Mouse (Mus musculus): ENCODE data around the gene Tmem229b. TPM values are rescaled to one million over a fixed set of nuclear protein-coding genes. Genes with fewer than 3 reads are reported as not detected.
"Not testable (repeated sequence)": the region's sequence is repeated elsewhere in the genome, so short reads cannot be mapped to it uniquely, and the experiment has no call there.

The Tmem229b gene
- polyA plus RNA-seq, 1 experiment, result 0.59 TPM

DNA sequence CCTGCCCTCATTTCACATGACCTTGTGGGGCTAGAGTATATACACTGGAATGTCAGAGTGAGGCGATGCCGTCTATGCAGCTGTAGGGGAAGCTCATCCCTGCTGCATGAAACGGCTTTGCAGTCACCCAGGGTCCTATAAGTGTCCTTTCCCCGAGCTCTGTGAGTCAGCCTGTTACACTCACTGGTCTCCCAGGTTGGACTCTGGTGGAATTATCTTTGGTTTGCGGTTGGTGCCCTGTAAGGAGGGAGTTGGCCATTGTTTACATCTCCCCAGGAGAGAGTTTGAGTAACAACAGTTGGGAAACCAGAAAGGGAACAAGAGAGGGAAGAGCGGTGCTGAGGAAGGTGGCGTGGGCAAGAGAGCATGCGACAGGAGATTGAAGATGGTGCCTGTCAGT lies 32.3 kb upstream of the Tmem229b start:
- TF ChIP-seq MYOD1 (IDR thresholded peaks at IDR 0.05; ENCODE audit: control insufficient read depth, insufficient read length, low read depth) (no peak), MAX (IDR thresholded peaks at IDR 0.05) (no peak), USF1 (IDR thresholded peaks at IDR 0.05; ENCODE audit: low read depth) (no peak)
- Histone ChIP-seq H3K79me2 (ENCODE audit: control insufficient read depth, insufficient read depth) (no peaks in the 10 kb centered on the region), H3K36me3 (ENCODE audit: control insufficient read depth, insufficient read depth) (no peaks in the 10 kb centered on the region), H3K27me3 (ENCODE audit: control insufficient read depth, insufficient read depth, insufficient read length) (no peaks in the 10 kb centered on the region), H3ac (ENCODE audit: control insufficient read depth, insufficient read length, low read depth) (no peak overlapping the region), H3K4me3 (ENCODE audit: insufficient read depth, poor library complexity, severe bottlenecking) (no peak overlapping the region), H3K79me3 (ENCODE audit: low read depth) (no peaks in the 10 kb centered on the region)

DNA sequence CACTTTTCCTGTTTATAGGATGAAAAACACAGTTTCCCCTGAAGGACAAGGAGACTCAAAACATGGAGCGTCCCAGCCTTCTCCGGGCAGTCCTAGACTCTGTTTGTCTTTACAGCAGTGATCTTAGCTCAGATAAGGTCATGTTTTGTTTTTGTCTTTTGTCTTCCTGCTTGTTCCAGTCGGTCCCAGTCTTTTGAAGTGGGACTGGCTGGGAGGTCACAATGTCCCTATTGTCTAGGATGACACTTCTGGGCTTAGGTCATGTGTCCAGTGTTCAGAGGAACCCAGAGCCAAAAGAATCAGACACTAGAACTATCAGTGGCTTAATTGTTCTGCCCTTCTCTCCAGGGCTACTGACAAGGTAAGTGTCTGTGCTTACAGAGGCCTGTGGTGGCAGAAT lies 27.9 kb upstream of the Tmem229b start:
- Histone ChIP-seq H3ac (ENCODE audit: control insufficient read depth, insufficient read length, low read depth) (no peak overlapping the region), H3K79me3 (ENCODE audit: low read depth) (no peaks in the 10 kb centered on the region), H3K36me3 (ENCODE audit: control insufficient read depth, insufficient read depth) (no peaks in the 10 kb centered on the region), H3K27me3 (ENCODE audit: control insufficient read depth, insufficient read depth, insufficient read length) (no peaks in the 10 kb centered on the region), H3K4me3 (ENCODE audit: insufficient read depth, poor library complexity, severe bottlenecking) (no peak overlapping the region), H3K79me2 (ENCODE audit: control insufficient read depth, insufficient read depth) (no peaks in the 10 kb centered on the region)
- no peak for TF ChIP-seq MYOG (IDR thresholded peaks at IDR 0.05; ENCODE audit: control insufficient read depth, extremely low read depth, insufficient read length)

DNA sequence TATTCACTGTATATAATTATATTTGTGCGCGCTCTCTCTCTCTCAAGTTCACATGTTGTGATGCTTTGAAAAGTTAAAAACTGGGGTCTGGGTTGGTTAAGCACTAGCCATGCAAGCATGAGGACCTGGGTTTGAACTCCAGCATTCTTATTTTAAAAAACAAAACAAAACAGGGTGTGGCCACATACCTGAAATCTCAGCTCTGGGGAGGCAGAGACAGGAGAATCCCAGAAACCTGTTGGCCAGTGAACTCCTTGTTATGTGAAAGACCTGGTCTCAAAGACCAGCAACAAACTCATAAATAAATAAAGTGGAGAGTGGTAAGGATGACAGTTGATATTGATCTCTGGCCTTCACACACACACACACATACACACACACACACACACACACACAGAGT lies 26.9 kb upstream of the Tmem229b start:
- H3K79me2 ChIP-seq (ENCODE audit: control insufficient read depth, insufficient read depth), result no peaks in the 10 kb centered on the region

DNA sequence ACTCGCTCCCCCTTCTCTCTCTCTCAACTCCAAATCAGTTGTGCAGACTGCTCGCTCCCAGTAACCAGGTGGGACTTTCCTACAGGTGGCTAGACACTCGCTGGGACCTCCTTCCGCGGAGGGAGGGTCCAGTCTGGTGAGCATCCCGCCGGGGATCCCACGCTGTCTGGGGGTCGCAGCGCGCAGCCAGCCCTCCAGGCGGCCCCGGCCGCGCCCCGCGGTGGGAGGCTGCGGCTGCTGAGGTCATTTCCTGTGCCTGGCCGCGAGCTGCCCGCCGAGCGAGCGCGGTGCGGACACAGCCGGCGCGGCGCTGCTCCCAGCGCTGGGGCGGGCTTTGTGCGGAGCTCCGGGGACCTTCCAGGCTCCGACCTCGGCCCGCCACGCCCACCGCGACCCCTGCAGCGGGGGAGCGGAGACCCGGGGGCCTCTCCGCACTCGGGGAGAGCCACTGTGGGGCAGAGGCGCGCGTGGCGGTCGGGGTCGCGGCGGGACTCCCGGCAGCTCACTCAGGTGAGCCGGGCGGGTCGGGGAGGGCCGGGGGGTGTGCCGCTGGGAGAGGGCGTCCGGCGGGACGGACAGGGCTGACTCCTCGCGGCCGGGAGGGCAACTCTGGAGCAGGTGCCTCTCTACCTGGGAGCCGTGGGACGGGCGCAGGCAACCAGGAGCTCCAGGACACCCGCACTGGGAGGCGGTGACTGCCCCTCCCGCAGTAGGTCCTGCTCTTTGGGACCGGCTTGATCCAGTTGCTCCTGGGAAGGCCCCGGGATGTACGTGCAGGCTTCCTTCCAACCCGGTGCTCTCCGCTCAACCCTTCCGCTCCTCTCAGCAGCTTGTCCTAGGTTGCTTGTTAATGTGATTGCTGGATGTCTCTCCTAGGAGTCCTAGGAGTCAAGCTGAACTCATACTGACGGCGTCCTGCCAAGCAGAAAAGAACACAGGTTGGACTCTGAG lies 21.8 kb upstream of the Tmem229b start, which contains the start of gene Plekhh1:
Gene Plekhh1 (plus strand): TSS at position 253 of the 951 bp plus-strand sequence.
- H3K27me3 ChIP-seq (ENCODE audit: control insufficient read depth, insufficient read depth, insufficient read length), result no peaks in the 10 kb centered on the region
- no peaks in the 10 kb centered on the region for H3K79me3 ChIP-seq (ENCODE audit: low read depth)
- H3K4me3 ChIP-seq (ENCODE audit: insufficient read depth, poor library complexity, severe bottlenecking), result peak within 1 kb of the TSS; percentile 43
- H3K79me2 ChIP-seq (ENCODE audit: control insufficient read depth, insufficient read depth), result no peaks in the 10 kb centered on the region
- no peaks in the 10 kb centered on the region for H3K36me3 ChIP-seq (ENCODE audit: control insufficient read depth, insufficient read depth)
- TF ChIP-seq MAX (IDR thresholded peaks at IDR 0.05) (no peak), MYOG (IDR thresholded peaks at IDR 0.05; ENCODE audit: control insufficient read depth, extremely low read depth, insufficient read length) (no peak), FOSL1 (IDR thresholded peaks at IDR 0.05; ENCODE audit: insufficient read depth, low read length, poor library complexity, severe bottlenecking) (no peak)
- peak within 1 kb of the TSS; percentile 72 for H3ac ChIP-seq (ENCODE audit: control insufficient read depth, insufficient read length, low read depth)

More for the DNA sequence above, 26.9 kb upstream of the Tmem229b start:
- Histone ChIP-seq H3K36me3 (ENCODE audit: control insufficient read depth, insufficient read depth) (no peaks in the 10 kb centered on the region), H3K27me3 (ENCODE audit: control insufficient read depth, insufficient read depth, insufficient read length) (no peaks in the 10 kb centered on the region), H3K4me3 (ENCODE audit: insufficient read depth, poor library complexity, severe bottlenecking) (no peak overlapping the region), H3ac (ENCODE audit: control insufficient read depth, insufficient read length, low read depth) (no peak overlapping the region), H3K79me3 (ENCODE audit: low read depth) (no peaks in the 10 kb centered on the region)
- TF ChIP-seq FOSL1 (IDR thresholded peaks at IDR 0.05; ENCODE audit: insufficient read depth, low read length, poor library complexity, severe bottlenecking) (no peak), CEBPB (IDR thresholded peaks at IDR 0.05; ENCODE audit: low read depth) (no peak), MAX (IDR thresholded peaks at IDR 0.05) (no peak), MYOG (IDR thresholded peaks at IDR 0.05; ENCODE audit: control insufficient read depth, extremely low read depth, insufficient read length) (no peak), MYOD1 (IDR thresholded peaks at IDR 0.05; ENCODE audit: control insufficient read depth, insufficient read length, low read depth) (no peak), CTCF (IDR thresholded peaks at IDR 0.05; ENCODE audit: control insufficient read depth, insufficient read depth, insufficient read length) (no peak), USF1 (IDR thresholded peaks at IDR 0.05; ENCODE audit: low read depth) (no peak)

DNA sequence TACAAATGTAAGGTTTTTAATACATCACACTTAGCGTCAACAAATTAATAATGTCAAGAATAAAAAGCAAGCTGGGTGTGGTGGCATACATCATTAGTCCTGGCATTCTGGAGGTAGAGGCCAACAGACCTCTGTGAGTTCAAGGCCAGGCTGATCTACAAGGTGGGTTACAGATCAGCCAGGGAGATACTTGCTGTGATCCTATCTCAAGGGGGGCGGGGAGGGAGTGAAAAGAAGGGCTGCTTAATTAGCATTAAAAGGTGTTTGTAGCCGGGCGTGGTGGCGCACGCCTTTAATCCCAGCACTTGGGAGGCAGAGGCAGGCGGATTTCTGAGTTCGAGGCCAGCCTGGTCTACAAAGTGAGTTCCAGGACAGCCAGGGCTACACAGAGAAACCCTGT lies 20.1 kb upstream of the Tmem229b start:
- not testable (repeated sequence) for H3K79me2 ChIP-seq (ENCODE audit: control insufficient read depth, insufficient read depth); H3K27me3 ChIP-seq (ENCODE audit: control insufficient read depth, insufficient read depth, insufficient read length); H3ac ChIP-seq (ENCODE audit: control insufficient read depth, insufficient read length, low read depth); H3K4me3 ChIP-seq (ENCODE audit: insufficient read depth, poor library complexity, severe bottlenecking); H3K79me3 ChIP-seq (ENCODE audit: low read depth); H3K36me3 ChIP-seq (ENCODE audit: control insufficient read depth, insufficient read depth)

DNA sequence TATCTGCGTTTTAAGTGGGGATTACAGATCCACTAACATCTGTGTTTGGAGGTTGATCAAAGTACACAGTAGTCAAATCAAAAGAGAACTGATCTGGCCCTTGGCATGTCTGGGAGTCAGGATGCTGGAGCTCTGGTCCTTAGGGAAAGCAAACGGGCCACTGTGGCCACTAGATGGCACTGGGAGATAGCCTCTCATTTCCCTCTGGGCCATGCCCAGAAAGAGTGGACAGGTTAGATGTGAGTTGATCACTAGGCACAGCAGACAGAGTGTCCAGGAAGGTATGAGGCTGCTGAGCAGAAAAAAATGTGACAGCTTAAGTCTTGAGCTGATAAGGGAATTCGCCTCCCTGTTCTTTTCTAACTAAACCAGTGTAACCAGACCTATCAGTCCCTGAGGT lies 15.5 kb upstream of the Tmem229b start:
- peak; percentile 82 for TF ChIP-seq CTCF (IDR thresholded peaks at IDR 0.05; ENCODE audit: control insufficient read depth, insufficient read depth, insufficient read length)
- TF ChIP-seq MYOG (IDR thresholded peaks at IDR 0.05; ENCODE audit: control insufficient read depth, extremely low read depth, insufficient read length), result no peak
- Histone ChIP-seq H3K79me2 (ENCODE audit: control insufficient read depth, insufficient read depth) (no peaks in the 10 kb centered on the region), H3K4me3 (ENCODE audit: insufficient read depth, poor library complexity, severe bottlenecking) (no peak overlapping the region), H3K27me3 (ENCODE audit: control insufficient read depth, insufficient read depth, insufficient read length) (no peaks in the 10 kb centered on the region), H3ac (ENCODE audit: control insufficient read depth, insufficient read length, low read depth) (no peak overlapping the region), H3K79me3 (ENCODE audit: low read depth) (no peaks in the 10 kb centered on the region), H3K36me3 (ENCODE audit: control insufficient read depth, insufficient read depth) (no peaks in the 10 kb centered on the region)
